Mouse (Mus musculus) heart, embryonic 11.5 days (tissue): ENCODE data around the gene Ndel1. TPM values are rescaled to one million over a fixed set of nuclear protein-coding genes. Genes with fewer than 3 reads are reported as not detected.

Experiments used
- ATAC-seq: fragments of 200-750 bp; cut with Nextera tagmentation; replicated peaks from 2 replicates; pipeline ENCODE4 v1.8.0; 2017; ENCODE audit warnings: moderate library complexity; ENCODE audit not compliant: insufficient number of reproducible peaks, low FRiP score, low TSS enrichment
- H3K27ac ChIP-seq: fragments of 300-500 bp; sonication (generic); 2 replicates; pipeline ENCODE4 v1.5.1; 2014; ENCODE audit warnings: mild to moderate bottlenecking, low read depth, low read length
- H3K27me3 ChIP-seq: fragments of 300-500 bp; sonication (generic); 2 replicates; pipeline ENCODE4 v1.6.1; 2014; ENCODE audit warnings: mild to moderate bottlenecking, low read length, mixed read lengths; ENCODE audit not compliant: control insufficient read depth, insufficient read depth
- H3K36me3 ChIP-seq: fragments of 300-500 bp; sonication (generic); 2 replicates; pipeline ENCODE4 v1.6.1; 2014; ENCODE audit warnings: mild to moderate bottlenecking, low read length, moderate library complexity, mixed read lengths; ENCODE audit not compliant: control insufficient read depth, insufficient read depth
- H3K4me1 ChIP-seq: fragments of 300-500 bp; sonication (generic); 2 replicates; pipeline ENCODE4 v1.6.1; 2014; ENCODE audit warnings: low read length; ENCODE audit not compliant: control insufficient read depth, insufficient read depth
- H3K4me2 ChIP-seq: fragments of 300-500 bp; sonication (generic); 2 replicates; pipeline ENCODE4 v1.6.1; 2014; ENCODE audit warnings: mild to moderate bottlenecking, moderate library complexity
- H3K4me3 ChIP-seq: fragments of 300-500 bp; sonication (generic); 2 replicates; pipeline ENCODE4 v1.5.1; 2014; ENCODE audit warnings: low read depth, low read length
- H3K9ac ChIP-seq: fragments of 300-500 bp; sonication (generic); 2 replicates; pipeline ENCODE4 v1.6.1; 2014; ENCODE audit warnings: mild to moderate bottlenecking, low read depth, low read length, moderate library complexity
- H3K9me3 ChIP-seq: fragments of 300-500 bp; sonication (generic); replicated peaks from 2 replicates; pipeline ENCODE4 v1.6.1; 2016; ENCODE audit warnings: low read length; ENCODE audit not compliant: control insufficient read depth
- WGBS: fragments of 180-500 bp; shearing (Covaris S2); extraction: QIAGEN DNeasy Blood & Tissue Kit; methylation state at CpG from one replicate; pipeline ENCODE4 v1.1.7; 2014; ENCODE audit not compliant: insufficient replicate concordance; 5-methylcytosine and 5-hydroxymethylcytosine counted together
- polyA plus RNA-seq: library from polyadenylated mRNA; unstranded; fragments of >200 nt; fragmentation: Nextera tagmentation; extraction: Ambion mirVana; gene quantifications from 2 replicates; pipeline ENCODE4 v1.2.1, GENCODE M21; 2014

Gene Ndel1
- polyA plus RNA-seq, 1 experiment from 2014 or later = 52.5 TPM

GRCm38 (mm10) chr11:68898790-68899189 lies 27.1 kb upstream of the Ndel1 start:
- H3K27ac ChIP-seq = no peak overlapping the region
- no peaks in the 10 kb centered on the region for H3K9me3 ChIP-seq
- H3K36me3 ChIP-seq = peaks cover 10% of the 10 kb centered on the region
- WGBS = 65% methylated on average over 6 of the region's 6 CpGs
- 0 out of 2 replicates have a peak, but pooled peaks cover 2% of the 10 kb centered on the region for H3K27me3 ChIP-seq
- no peak overlapping the region for H3K9ac ChIP-seq
- no peak overlapping the region for H3K4me2 ChIP-seq
- no peak for ATAC-seq
- no peak overlapping the region for H3K4me3 ChIP-seq
- peaks cover 7% of the 10 kb centered on the region; the same call in 1 of the 2 replicates for H3K4me1 ChIP-seq

- no peak overlapping the region for H3K9ac ChIP-seq
- H3K9me3 ChIP-seq = no peaks in the 10 kb centered on the region
- peaks cover under 1% of the 10 kb centered on the region; the same call in 1 of the 2 replicates for H3K36me3 ChIP-seq
- no peak overlapping the region for H3K27ac ChIP-seq
- ATAC-seq = no peak
- WGBS = 67% methylated on average over 6 of the region's 6 CpGs
- peaks cover 2% of the 10 kb centered on the region; the same call in 1 of the 2 replicates for H3K27me3 ChIP-seq
- H3K4me2 ChIP-seq = no peak overlapping the region
- no peak overlapping the region for H3K4me3 ChIP-seq
- peaks cover 9% of the 10 kb centered on the region; the same call in 1 of the 2 replicates for H3K4me1 ChIP-seq
Observed at GRCm38 (mm10) chr11:68897838-68898237, 26.2 kb upstream of the Ndel1 start.

GRCm38 (mm10) chr11:68897120-68897519 lies 25.5 kb upstream of the Ndel1 start:
- Histone ChIP-seq H3K36me3 (no peaks in the 10 kb centered on the region), H3K27ac (no peak overlapping the region), H3K4me1 (peaks cover 7% of the 10 kb centered on the region; the same call in 1 of the 2 replicates), H3K9ac (no peak overlapping the region), H3K27me3 (peaks cover 2% of the 10 kb centered on the region; the same call in 1 of the 2 replicates), H3K9me3 (no peaks in the 10 kb centered on the region), H3K4me3 (no peak overlapping the region), H3K4me2 (no peak overlapping the region)
- ATAC-seq = no peak
- WGBS = 36% methylated on average over 4 of the region's 4 CpGs

GRCm38 (mm10) chr11:68896247-68896646 lies 24.6 kb upstream of the Ndel1 start:
- WGBS = 83% methylated on average over 5 of the region's 5 CpGs
- Histone ChIP-seq H3K27me3 (peaks cover 2% of the 10 kb centered on the region; the same call in 1 of the 2 replicates), H3K27ac (no peak overlapping the region), H3K36me3 (no peaks in the 10 kb centered on the region), H3K4me3 (no peak overlapping the region), H3K4me1 (peaks cover 10% of the 10 kb centered on the region; the same call in 1 of the 2 replicates), H3K9me3 (no peaks in the 10 kb centered on the region), H3K4me2 (no peak overlapping the region), H3K9ac (no peak overlapping the region)
- no peak for ATAC-seq

- Histone ChIP-seq H3K27ac (no peak overlapping the region), H3K9me3 (no peaks in the 10 kb centered on the region), H3K4me1 (peaks cover 7% of the 10 kb centered on the region; the same call in 1 of the 2 replicates), H3K9ac (peak overlapping the region; percentile 39; the same call in 1 of the 2 replicates), H3K4me2 (no peak overlapping the region), H3K36me3 (no peaks in the 10 kb centered on the region), H3K4me3 (no peak overlapping the region), H3K27me3 (no peaks in the 10 kb centered on the region; the same call in 1 of the 2 replicates)
- no peak for ATAC-seq
- WGBS = 69% methylated on average over 12 of the region's 12 CpGs
Observed at GRCm38 (mm10) chr11:68893911-68894464, 22.3 kb upstream of the Ndel1 start.

GRCm38 (mm10) chr11:68892233-68892832 lies 20.7 kb upstream of the Ndel1 start:
- H3K4me3 ChIP-seq = no peak overlapping the region
- H3K9ac ChIP-seq = 0 out of 2 replicates have a peak overlapping the region, but pooled peaks have one; percentile 22
- WGBS = 44% methylated on average over 15 of the region's 15 CpGs
- ATAC-seq = 0 out of 2 replicates have a peak, but pooled peaks have one; percentile 39
- H3K4me2 ChIP-seq = no peak overlapping the region; the same call in 1 of the 2 replicates
- H3K4me1 ChIP-seq = peaks cover 7% of the 10 kb centered on the region; the same call in 1 of the 2 replicates
- no peaks in the 10 kb centered on the region for H3K9me3 ChIP-seq
- no peaks in the 10 kb centered on the region; the same call in 1 of the 2 replicates for H3K27me3 ChIP-seq
- H3K36me3 ChIP-seq = no peaks in the 10 kb centered on the region
- no peak overlapping the region for H3K27ac ChIP-seq

- Histone ChIP-seq H3K27ac (no peak overlapping the region), H3K9ac (0 out of 2 replicates have a peak overlapping the region, but pooled peaks have one; percentile 22), H3K36me3 (no peaks in the 10 kb centered on the region), H3K27me3 (no peaks in the 10 kb centered on the region; the same call in 1 of the 2 replicates), H3K4me2 (no peak overlapping the region), H3K4me1 (peaks cover 7% of the 10 kb centered on the region; the same call in 1 of the 2 replicates), H3K4me3 (no peak overlapping the region), H3K9me3 (no peaks in the 10 kb centered on the region)
- WGBS = 50% methylated on average over 5 of the region's 5 CpGs
- no peak for ATAC-seq
Observed at GRCm38 (mm10) chr11:68891823-68892222, 20.2 kb upstream of the Ndel1 start.

GRCm38 (mm10) chr11:68890625-68891024 lies 19.0 kb upstream of the Ndel1 start:
- Histone ChIP-seq H3K9ac (no peak overlapping the region), H3K4me3 (no peak overlapping the region), H3K4me2 (no peak overlapping the region), H3K27me3 (no peaks in the 10 kb centered on the region; the same call in 1 of the 2 replicates), H3K27ac (no peak overlapping the region), H3K36me3 (no peaks in the 10 kb centered on the region), H3K9me3 (no peaks in the 10 kb centered on the region), H3K4me1 (peaks cover 7% of the 10 kb centered on the region; the same call in 1 of the 2 replicates)
- 35% methylated on average over 2 of the region's 2 CpGs for WGBS
- ATAC-seq = no peak
